Mouse (Mus musculus): ENCODE results near the gene Cux1.

DNA sequence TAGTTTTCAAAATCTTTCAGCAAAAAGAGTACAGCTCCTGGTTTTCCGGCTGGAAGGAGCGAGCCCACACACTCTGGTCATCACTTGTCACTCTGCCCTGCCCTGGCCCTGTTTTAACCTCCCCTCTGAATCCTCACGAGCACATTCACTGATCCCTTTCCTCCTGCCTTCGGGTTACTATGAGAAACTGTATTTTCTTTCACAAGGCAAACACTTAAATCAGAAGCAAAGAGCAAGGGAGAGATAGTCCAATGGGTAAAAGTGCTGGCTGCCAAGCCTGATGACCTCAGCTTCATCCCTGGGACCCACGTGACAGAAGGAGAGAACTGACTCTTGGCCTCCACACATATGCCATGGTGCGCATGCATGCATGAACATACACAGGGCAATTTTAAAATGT is 94.0 kb downstream of the Cux1 start:
- TF ChIP-seq POLR2A (IDR thresholded peaks at IDR 0.05; ENCODE audit: low read depth, low read length) (no peak), CTCF (IDR thresholded peaks at IDR 0.05; ENCODE audit: extremely low read depth, insufficient read length, insufficient replicate concordance, low read depth, low read length) (no peak)
